Mouse (Mus musculus) thymus, postnatal 36 days (tissue): ENCODE measurements around the gene Usmg5.
"Not testable (repeated sequence)": the region's sequence is repeated elsewhere in the genome, so short reads cannot be mapped to it uniquely, and the experiment has no call there.

Source experiments
- DNase-seq, 2 experiments: peaks; one replicate each; pipeline ENCODE4 v3.0.0; 2022; ENCODE audit warnings: mixed read lengths in 2 of 2

The Usmg5 gene

DNA sequence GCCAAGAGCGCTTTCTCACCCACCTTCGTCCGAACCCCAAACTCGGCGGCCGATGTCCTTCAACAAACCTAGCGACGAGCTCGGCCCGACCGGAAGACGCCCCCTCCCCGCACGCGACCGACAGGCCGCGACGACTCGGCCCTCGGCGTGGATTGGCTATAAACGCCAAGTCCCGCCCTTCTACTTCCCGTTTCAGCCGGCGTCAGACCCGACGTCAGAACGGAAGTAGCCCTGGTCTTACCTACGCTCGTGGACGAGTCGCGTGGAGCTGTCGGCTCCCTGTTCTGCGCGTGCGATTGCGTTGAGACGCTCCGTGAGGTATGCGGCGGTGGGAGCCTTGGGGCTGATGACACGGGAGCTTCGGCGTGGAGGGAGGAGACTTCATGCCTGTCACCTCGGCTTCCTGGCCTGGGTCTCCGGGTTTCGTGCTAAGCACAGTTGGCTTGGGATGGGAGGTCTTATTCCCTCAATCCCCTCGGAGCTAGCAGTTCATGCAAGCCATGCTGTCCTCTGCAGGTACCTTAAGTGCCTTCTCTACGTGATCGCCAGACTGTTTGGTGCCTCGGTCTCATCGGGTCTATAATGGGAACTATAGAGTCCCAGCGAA is at the start of gene Usmg5, which contains the start of gene Pdcd11:
TSS of gene Usmg5 (minus strand) at position 98 of the 607 bp plus-strand sequence.
TSS of gene Pdcd11 (plus strand) at position 219 of the 607 bp plus-strand sequence.
- DNase-seq, result peak; percentile 92 to 95

DNA sequence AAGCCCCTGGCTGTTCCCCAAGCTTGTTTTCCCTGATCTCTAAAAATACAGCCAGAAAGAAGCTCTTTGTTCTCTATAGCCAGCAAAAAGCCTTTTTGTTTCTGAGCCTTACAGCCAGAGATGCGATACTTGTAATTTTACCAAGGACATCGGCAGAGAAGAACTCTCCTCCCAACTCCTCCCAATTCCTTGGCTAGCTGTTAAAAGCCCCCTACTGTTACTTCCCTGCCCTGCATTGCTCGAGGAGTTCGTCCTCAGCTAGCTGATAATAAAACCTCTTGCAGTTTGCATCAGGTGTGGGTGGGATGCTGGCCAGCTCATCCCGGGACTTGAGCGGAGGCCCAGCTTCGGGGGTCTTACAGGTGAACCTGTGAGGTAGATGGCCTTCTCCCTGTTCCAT is 49.2 kb upstream of the Usmg5 start:
- DNase-seq, result not testable (repeated sequence)

DNA sequence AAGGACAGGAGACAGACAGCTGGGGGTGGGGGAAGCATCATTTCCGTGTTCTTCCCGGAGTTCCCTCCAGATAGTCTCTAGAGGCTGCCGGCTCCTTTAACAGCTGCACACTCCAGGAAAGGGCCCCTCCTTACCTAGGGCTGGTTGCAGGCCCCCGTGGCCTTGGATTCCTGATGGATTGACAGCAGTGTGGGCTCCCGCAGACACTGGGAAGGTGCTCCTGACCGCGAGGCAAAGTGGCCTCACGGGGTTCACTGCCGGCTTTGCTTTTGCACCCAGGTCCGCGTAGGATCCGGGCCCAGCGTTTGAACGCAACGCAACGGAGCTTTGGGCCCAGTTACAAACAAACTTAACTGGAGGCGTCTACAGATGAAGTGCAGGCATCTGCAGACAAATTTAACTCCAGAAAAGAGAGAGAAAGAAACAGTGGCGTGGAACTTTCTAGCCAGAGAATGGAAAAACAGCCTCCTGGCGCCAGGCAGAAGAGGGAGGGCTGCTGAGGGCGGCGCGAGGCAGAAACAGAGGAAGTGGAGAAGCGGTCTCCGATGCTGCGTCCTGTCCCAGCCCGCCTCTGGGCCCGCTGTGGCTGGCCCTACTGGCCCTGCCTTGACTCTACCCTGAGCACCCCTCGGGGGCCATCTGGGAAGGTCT is 47.4 kb upstream of the Usmg5 start, which contains the start of gene Calhm2:
TSS of gene Calhm2 (minus strand) at position 524 of the 651 bp plus-strand sequence.
- peak; percentile 55 to 57 for DNase-seq

DNA sequence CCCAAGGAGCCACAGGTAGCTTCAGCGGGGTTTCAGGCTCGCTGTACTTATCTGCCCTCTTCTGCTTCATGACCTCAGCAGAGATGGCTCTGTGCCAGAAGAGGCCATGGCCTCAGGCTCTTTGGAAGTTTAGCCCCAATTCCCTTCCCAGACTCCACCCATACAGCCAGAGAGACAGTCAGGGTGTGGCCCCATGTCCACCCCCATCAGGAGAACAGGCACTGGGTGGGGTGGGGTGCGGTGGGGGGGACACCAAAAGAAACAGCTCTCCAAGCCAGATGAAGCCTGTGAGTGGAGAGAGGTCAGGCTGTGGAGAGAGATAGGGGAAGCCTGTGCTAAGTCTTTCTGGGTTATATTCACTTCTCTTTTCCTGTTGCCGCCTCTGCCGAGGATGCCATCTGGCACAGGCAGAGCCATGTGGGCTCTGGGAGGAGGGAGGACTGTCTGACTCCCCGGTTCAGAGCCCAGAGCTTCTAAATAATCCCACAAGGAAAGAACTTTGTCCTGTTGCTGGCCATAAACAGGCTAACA is 46.7 kb upstream of the Usmg5 start:
- DNase-seq, result peak; percentile 26 to 29

DNA sequence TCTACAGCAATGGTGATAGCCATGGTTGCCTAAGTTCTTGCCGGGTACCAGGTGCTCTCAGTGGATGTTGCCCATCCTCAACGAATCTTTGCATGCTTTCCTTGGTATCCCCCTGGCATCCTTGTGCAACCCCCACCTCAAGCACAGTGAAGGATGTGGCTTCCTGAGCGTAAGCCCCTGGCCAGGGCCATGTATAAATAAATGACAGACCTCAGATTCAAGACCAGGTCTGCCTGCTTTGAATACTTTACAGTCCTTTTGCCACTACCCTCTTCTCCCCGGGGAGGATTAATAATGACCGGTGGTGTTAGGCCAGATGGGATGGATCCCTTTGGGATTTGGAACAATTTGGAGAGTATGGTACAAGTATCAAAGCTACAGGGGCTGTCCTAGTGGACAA is 45.7 kb upstream of the Usmg5 start:
- DNase-seq, result no peak

DNA sequence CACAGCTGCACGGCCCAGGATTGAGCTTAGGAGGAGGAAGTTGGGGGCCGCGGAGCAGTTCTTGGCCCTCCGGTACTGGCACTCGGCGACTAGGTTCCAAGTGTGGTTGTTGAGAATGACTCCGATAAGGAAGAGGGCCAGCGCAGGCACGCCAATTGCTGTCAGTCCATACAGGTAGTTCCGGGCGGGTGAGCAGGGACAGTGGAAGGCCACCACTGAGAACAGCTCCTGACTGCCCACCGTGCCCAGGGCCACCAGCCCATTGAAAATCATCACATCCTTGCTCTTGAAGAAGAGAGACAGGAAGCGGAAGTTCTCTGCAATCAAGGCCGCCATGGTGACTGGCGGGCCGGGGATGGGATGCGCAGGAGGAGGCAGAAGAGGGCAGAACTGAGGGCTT is 45.1 kb upstream of the Usmg5 start:
- DNase-seq, result no peak

DNA sequence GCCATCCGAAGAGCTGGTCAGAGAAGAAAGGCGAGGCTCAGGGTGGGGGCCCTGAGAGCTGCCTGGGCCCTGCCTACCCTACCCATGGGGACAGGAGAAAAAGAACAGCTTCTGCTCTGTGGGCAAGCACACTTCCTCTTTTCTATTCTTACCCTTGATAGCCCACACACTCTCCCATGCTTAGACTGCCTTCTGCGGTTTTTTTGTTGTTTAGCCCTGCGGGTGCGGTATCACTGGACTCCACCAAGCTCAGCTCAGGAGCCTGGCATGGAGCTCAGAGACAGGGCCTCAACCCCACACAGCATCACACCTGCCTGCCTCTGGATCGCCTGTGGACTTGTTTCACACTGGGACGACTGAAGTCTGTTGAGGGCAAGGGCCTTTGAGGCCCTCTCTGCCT is 42.7 kb upstream of the Usmg5 start:
- no peak for DNase-seq

DNA sequence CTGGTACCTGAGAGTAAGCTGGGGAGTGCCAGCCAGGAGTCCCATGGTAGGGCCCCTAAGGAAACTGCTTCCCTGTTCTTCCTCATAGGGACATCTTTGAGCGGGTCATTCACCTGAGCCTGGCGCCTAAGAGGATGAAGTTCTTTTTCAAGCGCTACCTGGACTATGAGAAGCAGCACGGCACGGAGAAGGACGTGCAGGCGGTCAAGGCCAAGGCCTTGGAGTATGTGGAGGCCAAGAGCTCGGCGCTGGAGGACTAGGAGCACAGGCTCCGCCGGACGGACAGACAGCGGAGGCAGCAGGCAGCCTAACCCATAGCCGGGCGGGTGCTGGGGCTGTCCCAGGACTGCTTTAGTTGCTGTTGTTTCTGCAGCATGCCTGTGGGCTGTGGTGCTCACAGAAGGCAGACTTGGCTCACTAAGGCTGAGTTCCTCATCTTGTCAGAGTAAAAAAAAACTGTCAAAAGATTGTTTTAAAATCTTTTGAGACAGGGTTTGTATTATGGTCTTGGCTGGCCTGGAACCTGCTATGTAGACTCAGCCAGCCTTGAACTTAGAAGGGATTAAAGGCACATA is 40.2 kb upstream of the Usmg5 start:
- DNase-seq, result no peak

DNA sequence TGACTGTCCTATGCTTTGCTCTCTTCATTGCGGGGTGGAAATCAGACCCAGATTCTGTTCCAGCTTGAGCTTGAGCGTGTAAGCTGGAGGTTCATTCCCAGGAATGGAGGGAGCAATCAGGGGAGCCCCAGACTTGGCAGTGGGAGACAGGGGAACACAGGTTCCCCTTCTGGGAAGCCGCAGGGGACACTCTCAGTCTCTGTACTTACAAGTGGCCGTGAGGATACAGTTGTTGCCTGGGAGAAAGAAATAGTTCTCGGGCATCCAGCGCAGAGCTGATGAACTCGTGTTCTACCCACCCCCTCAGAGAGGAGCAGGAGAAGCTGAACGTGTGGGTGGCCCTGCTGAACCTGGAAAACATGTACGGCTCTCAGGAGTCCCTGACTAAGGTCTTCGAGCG is 38.4 kb upstream of the Usmg5 start:
- no peak for DNase-seq

DNA sequence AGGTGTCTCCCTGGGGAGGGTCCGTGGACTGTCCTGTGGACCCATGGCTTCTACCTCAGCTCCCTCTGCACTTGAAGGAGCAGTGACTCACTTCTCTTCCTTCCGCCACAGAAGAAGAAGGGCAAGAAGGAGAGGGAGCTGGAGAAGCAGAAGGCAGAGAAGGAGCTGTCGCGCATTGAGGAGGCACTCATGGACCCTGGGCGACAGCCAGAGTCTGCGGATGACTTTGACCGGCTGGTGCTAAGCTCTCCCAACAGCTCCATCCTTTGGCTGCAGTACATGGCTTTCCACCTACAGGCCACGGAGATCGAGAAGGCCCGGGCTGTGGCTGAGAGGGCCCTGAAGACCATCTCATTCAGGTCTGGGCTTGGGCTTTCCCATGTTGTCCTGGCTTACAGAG is 37.7 kb upstream of the Usmg5 start:
- DNase-seq, result no peak

DNA sequence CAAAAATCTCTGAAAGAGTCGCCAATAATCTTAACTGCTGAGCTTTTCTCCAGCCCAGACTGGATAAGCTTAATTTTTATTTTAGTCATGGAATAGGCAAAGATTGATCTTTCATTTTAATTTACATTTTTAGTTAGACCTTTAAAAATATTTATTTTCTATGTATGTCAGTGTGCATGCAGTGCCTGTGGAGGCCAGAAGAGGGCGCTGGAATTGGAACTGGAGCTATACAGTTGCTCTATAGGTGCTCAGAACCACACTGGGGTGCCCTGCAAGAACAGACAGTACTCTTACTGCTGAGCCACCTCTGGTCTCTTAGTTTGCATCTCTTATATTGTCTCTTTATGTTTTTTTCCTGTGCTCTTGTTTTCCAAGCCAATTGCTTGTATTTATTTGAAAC is 32.4 kb upstream of the Usmg5 start:
- peak; percentile 23 to 39 for DNase-seq

DNA sequence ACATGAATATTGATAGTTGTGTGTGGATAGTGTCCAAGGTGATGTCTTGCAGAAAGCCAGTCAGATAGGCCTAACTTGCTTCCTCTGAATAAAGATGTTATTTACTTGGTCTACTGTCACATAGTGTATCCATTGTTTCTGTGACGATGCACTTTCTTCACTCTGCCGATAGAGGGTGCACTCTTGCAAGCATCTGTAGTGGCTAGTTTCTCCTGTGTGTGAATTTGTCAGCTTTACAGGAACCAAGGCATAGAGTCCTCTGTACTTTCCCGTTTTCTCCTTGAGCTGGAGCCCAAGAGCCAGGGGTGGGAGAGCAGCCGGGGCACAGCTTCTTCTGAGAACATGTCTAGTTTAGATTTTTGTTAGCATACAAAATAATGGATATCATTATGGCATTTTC is 30.6 kb upstream of the Usmg5 start:
- DNase-seq, result no peak

DNA sequence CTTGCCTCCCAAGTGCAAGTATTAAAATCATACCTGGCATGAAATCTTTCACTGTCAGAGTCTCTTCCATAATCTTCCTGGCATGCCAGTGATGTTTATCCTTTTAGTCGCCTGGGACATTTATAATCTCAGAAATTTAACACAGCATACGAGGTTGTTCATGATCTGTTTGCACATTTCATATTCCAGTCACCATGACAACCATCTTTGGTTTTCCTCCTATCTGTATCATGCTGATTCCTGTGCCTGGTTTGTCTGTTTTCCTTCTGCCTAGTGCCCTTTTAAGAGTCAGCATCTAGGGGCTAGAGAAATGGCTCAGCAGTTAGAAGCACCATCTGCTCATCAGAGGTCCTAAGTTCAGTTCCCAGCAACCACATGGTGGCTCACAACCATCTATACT is 28.2 kb upstream of the Usmg5 start:
- no peak for DNase-seq

DNA sequence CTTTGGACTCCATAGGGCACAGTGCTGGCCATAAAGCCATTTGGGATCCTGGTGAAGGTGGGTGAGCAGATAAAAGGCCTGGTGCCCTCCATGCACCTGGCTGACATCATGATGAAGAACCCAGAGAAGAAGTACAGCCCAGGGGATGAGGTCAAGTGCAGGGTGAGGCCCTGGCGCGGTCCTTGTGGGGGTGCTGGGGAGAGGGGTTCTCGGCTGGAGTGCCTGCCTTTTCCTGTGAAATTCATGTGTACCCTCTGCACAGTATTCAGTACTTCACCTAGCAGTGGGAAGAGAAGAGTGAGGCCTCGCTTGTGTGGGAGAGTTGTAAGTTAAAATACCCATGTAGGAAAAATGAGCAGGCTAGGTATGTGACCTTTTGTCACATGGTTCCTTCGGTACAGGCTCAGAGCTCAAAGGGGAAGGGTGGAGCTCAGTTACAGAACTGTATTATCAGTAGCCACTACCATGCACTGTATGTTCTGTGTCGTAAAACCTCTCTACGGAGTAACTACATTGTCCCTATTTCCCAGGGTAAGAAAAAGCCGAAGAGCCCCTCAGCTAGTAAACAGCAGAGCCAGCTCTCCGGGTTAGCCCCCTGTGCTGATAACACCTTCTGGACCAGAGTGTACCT is 14.3 kb upstream of the Usmg5 start:
- DNase-seq, result no peak

DNA sequence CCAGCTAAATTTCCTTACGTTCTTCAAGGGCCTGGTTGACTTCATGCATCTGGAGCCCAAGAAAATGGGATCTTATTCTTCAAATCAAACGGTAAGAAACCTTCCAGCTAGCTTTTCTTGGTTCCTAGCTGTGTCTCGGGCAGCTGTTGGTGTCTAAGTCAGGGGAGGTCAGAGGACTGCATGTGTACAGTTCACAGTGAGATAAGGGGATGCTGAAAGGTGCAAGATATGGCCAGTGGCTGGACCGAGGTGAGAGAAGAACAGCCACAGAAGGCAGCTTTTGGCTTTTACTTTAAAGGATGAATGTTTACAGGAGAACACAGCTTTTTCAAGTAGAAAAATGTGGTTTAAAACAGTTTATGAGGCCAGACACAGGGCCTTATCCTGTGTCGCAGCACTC is 10.6 kb upstream of the Usmg5 start:
- DNase-seq, result no peak

DNA sequence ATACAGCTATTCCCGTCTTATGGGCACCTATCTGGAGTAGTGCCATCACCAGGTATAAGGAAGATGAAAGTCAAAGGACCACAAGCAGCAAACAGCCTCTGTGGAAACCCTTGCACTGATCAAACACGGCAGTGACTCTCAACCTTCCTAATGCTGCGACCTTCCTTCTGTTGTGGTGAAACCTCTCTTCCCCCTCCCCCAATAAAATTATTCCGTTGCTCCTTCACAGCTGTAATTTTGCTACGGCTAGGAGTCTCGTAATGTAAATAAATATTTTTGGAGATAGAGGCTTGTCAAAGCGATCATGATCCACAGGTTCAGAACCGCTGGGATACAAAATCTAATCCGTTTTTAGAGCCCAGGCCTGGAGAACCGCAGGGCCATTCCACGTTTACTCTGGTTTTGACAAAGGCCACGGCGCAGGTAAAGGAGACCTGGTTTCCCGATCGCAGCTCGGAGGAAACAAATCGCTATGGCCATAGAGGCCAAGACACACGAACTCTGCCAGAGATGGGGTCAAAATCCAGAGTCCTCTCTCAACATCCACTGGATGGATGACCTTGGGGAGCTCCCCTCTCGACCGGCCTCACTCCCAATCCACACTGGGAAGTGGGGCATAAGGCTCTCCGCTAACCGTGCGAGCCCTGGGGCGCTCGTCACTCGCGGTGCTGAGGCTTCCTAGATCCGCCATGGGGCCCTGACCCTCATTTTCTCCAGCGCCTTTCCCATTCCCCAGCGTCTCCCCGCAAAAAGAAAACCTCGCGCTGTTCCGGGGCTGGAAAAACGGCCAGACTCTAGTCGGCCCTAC is 525 bp downstream of the Usmg5 start:
- no peak for DNase-seq

DNA sequence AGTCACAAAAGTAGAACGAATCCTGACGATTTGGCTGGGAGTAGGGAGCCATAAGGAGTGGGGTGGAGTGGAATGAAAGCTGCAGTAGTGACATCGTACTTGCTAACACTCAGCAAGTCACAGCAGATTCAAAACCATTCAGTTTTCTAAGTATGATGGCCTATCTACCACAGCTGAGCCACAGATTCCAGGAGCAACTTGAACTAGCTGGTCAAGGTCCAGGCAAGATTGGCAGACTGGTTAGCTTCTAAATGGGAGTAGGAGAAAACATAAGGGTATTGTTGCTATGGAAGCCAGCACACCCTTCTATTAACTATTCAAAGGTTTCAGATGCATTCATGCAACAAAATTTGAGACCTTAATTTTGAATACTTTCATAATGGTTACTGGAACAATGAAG is 2.2 kb downstream of the Usmg5 start:
- DNase-seq, result no peak

DNA sequence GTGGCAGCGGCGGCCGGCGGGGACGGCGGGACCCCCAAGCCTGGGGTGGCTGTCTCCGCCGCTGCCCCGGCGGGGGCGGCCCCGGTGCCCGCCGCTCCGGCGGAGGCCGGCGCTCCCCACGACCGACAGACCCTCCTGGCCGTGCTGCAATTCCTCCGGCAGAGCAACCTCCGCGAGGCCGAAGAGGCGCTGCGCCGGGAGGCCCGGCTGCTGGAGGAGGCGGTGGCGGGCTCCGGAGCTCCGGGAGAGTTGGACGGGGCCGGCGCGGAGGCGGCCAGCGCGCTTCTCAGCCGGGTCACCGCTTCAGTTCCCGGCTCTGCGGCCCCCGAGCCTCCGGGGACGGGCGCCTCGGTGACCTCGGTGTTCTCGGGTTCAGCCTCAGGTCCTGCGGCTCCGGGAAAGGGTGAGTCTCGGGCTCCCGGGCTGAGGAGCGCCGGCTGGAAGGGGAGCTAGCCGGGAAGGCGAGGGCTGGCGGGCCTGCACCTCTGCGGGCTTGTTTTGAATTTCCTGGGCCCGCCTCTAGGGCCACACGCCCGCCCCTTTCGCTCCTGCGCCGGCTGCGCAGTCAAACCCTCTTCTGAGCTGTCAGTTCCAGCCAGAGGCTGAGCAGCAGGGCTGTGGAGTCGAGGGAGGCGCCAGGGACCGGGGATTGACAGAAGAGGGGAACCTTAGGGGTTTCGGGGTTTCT is 22.4 kb downstream of the Usmg5 start:
- peak; percentile 87 to 91 for DNase-seq

DNA sequence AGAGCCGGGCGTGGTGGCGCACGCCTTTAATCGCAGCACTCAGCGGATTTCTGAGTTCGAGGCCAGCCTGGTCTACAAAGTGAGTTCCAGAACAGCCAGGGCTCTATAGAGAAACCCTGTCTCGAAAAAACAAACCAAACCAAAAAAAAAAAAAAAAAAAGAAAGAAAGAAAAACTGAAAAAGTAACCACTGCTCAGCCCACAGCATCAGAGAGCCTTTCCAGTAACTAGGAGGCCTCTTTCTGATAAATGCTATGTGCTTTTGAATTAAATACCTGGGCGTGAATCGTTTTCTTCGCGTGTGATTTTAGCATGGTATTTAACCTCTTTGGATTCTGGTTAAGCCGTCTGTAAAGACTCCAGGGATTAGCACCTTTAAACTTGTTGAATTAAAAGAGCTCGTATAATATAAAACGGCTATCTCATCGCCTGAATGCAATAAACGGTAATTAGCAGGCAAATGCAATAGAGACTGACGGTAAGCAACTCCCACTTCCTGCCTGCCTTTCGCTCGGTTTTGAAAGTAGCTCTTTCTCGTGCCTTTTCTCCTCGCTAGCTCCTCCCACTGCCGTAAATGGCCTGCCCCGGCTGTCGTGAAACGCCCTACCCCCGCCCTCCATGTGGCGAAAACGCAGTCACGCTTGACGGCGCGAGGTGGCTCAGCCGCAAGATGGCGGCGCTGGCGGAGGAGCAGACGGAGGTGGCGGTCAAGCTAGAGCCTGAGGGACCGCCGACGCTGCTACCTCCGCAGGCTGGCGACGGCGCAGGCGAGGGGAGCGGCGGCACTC is 23.2 kb downstream of the Usmg5 start, which contains the start of gene Taf5:
TSS of gene Taf5 (plus strand) at position 651 of the 787 bp plus-strand sequence.
- DNase-seq, result peak; percentile 98

DNA sequence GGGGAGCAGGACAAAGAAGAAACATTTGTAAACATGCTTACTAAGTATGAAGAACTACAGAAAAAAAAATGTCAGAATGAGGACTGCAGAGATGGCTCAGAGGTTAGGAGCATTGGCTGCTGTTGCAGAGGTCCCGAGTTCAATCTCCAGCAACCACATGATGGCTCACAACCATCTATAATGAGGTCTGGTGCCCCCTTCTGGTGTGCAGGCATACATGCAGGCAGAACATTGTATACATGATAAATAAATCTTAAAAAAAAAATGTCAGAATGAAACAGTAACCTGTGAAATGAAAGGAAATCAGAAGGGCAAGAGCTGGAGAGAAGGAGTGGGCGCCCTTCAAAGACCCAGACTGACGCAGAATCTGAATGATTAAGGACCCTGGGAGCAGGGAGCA is 24.6 kb downstream of the Usmg5 start:
- DNase-seq, result no peak

DNA sequence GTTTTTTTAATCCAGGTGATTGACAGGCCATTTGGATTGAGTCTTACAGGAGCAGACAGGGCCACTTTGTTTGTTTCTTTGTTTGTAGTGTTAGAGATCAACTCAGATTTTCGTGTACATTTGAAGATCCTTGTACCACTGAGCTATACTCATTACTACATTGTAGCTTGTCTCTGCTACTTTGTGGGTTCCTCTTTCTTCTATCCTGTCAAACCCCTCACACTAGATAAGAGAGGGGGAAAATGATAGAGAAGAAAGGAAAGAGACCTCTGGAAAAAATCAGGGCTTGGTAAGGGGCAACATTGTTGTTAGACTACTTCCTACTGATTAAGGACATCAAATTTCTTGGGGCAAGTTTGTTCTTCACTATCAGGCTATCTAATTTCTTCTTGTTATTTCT is 32.8 kb downstream of the Usmg5 start:
- no peak for DNase-seq
